Mouse (Mus musculus): Measurements from ENCODE around the gene Ldlr. TPM values are rescaled to one million over a fixed set of nuclear protein-coding genes. Genes with fewer than 3 reads are reported as not detected.
A peak's percentile ranks its signal among the peaks of the same experiment; 100 is the strongest.

Gene Ldlr
- polyA plus RNA-seq, 1 experiment from 2014 or later: 23.8 TPM

DNA sequence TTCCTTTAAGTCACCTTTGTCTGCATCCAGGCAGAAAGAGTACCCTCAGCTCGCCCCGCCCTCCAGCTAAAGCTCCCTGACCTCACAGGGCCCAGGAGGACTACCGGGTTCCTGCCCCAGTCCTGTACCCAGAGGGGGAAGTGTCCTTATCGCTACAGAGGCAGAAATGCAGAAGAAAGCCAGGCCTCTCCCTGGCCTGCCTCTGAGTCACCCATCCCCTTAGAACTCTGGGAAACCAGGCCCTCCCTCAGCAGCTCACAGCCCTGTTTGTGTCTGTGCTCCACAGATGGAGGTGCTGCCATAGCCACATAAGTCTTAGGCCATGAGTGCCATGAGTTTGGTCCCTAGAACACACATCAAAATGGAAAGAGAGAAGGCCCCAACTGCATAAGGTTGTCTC, 8.0 kb upstream of the Ldlr start:
- Histone ChIP-seq H3K27ac (ENCODE audit: low read length) (no peak overlapping the region), H3K9me3 (ENCODE audit: control insufficient read depth, low read depth, low read length) (no peaks in the 10 kb centered on the region), H3K4me2 (replicated peaks; ENCODE audit: low read depth, low read length) (no peak overlapping the region), H3K9ac (replicated peaks; ENCODE audit: low read depth, low read length) (no peak overlapping the region), H3K4me1 (ENCODE audit: control insufficient read depth, insufficient read depth, low read length) (no peaks in the 10 kb centered on the region), H3K27me3 (ENCODE audit: control insufficient read depth, insufficient read depth, low read length) (no peaks in the 10 kb centered on the region), H3K4me3 (ENCODE audit: low read depth, low read length) (no peak overlapping the region), H3K36me3 (ENCODE audit: control insufficient read depth, insufficient read depth, low read length) (no peaks in the 10 kb centered on the region)
- WGBS: 53% methylated on average over 4 of the region's 4 CpGs
- ATAC-seq (ENCODE audit: insufficient number of reproducible peaks, insufficient read depth, low FRiP score, low read depth): peak; percentile 92

DNA sequence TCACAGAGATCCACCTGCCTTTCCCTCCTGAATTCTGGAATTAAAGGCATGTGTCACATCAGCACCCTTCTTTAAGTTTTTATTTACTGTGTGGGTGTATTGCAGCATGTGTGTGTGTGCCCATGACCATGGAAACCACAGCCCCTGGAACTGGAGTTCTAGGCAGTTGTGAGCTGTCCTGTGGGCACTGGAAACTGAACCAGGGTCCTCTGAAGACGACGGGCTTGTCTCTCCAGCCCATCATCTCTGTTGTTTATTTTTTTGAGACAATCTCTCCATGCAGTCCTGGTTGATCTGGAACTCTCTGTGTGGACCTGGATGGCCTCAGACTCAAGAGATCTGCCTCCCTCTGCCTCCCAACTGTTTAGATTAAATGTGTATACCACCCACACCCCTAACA, 6.3 kb upstream of the Ldlr start:
- no peak overlapping the region for H3K4me2 ChIP-seq (replicated peaks; ENCODE audit: low read depth, low read length)
- no peaks in the 10 kb centered on the region for H3K36me3 ChIP-seq (ENCODE audit: control insufficient read depth, insufficient read depth, low read length)
- no peak for ATAC-seq (ENCODE audit: insufficient number of reproducible peaks, insufficient read depth, low FRiP score, low read depth)
- no peaks in the 10 kb centered on the region for H3K4me1 ChIP-seq (ENCODE audit: control insufficient read depth, insufficient read depth, low read length)
- H3K27me3 ChIP-seq (ENCODE audit: control insufficient read depth, insufficient read depth, low read length): no peaks in the 10 kb centered on the region
- no peak overlapping the region for H3K4me3 ChIP-seq (ENCODE audit: low read depth, low read length)
- H3K9ac ChIP-seq (replicated peaks; ENCODE audit: low read depth, low read length): no peak overlapping the region
- H3K27ac ChIP-seq (ENCODE audit: low read length): no peak overlapping the region
- H3K9me3 ChIP-seq (ENCODE audit: control insufficient read depth, low read depth, low read length): no peaks in the 10 kb centered on the region
- WGBS: 84% methylated on average over 2 of the region's 2 CpGs

DNA sequence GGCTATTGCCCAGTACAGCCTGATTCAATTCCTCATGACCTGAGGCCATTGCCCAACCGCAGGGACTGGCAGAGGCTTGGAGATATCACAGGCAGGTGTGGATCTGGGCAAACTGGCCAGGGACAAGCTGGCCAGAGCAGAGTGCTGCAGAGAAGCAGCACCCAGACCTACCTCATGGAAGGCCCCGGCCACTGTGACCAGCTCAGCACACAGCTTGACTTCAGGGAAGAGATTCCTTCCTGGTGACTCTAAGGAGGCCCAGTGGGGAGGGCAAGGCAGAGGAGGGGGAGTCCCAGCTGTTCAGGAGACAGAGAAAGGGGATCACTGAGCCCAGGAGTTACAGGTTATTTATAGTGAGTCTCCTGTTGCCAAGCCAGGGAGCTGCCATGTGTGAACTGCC, 2.2 kb upstream of the Ldlr start:
- H3K27ac ChIP-seq (ENCODE audit: low read length): no peak overlapping the region

DNA sequence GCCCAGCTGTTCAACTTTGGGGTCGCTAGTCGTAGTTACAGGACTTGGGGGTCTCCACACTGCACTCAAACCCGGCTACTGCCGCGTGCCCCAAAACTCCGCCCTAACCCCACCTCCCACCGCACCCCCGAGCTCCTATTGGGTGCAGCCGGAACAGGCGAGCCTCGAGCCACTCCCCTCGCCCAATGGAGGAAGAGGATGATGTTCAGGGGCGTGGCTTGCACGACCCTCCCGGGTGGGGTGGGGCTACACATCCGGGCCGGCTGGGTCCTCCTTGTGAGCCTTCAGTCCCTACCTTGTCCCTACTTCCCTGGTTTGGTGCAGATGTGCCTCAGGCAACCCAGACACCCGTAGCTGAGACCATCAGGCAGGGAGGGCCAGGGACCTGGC, 859 bp downstream of the Ldlr start:
- H3K36me3 ChIP-seq (ENCODE audit: control insufficient read depth, insufficient read depth, low read length): peaks cover 4% of the 10 kb centered on the region; the same call in 1 of the 2 replicates
- H3K27ac ChIP-seq (ENCODE audit: low read length): peak overlapping the region; percentile 92
- ATAC-seq (ENCODE audit: insufficient number of reproducible peaks, insufficient read depth, low FRiP score, low read depth): peak; percentile 94
- H3K4me1 ChIP-seq (ENCODE audit: control insufficient read depth, insufficient read depth, low read length): peaks cover 20% of the 10 kb centered on the region
- no peaks in the 10 kb centered on the region for H3K27me3 ChIP-seq (ENCODE audit: control insufficient read depth, insufficient read depth, low read length)
- peak overlapping the region; percentile 52 for H3K9ac ChIP-seq (replicated peaks; ENCODE audit: low read depth, low read length)
- under 1% methylated on average over 18 of the region's 18 CpGs for WGBS
- H3K4me2 ChIP-seq (replicated peaks; ENCODE audit: low read depth, low read length): peak overlapping the region; percentile 88
- H3K4me3 ChIP-seq (ENCODE audit: low read depth, low read length): peak overlapping the region; percentile 61
- no peaks in the 10 kb centered on the region for H3K9me3 ChIP-seq (ENCODE audit: control insufficient read depth, low read depth, low read length)

More for the DNA sequence above, 2.2 kb upstream of the Ldlr start:
- Histone ChIP-seq H3K9me3 (ENCODE audit: control insufficient read depth, low read depth, low read length) (no peaks in the 10 kb centered on the region), H3K27me3 (ENCODE audit: control insufficient read depth, insufficient read depth, low read length) (no peaks in the 10 kb centered on the region), H3K36me3 (ENCODE audit: control insufficient read depth, insufficient read depth, low read length) (no peaks in the 10 kb centered on the region), H3K4me3 (ENCODE audit: low read depth, low read length) (no peak overlapping the region), H3K4me2 (replicated peaks; ENCODE audit: low read depth, low read length) (no peak overlapping the region), H3K4me1 (ENCODE audit: control insufficient read depth, insufficient read depth, low read length) (peaks cover 14% of the 10 kb centered on the region), H3K9ac (replicated peaks; ENCODE audit: low read depth, low read length) (no peak overlapping the region)
- WGBS: 70% methylated on average over 2 of the region's 2 CpGs
- no peak for ATAC-seq (ENCODE audit: insufficient number of reproducible peaks, insufficient read depth, low FRiP score, low read depth)

DNA sequence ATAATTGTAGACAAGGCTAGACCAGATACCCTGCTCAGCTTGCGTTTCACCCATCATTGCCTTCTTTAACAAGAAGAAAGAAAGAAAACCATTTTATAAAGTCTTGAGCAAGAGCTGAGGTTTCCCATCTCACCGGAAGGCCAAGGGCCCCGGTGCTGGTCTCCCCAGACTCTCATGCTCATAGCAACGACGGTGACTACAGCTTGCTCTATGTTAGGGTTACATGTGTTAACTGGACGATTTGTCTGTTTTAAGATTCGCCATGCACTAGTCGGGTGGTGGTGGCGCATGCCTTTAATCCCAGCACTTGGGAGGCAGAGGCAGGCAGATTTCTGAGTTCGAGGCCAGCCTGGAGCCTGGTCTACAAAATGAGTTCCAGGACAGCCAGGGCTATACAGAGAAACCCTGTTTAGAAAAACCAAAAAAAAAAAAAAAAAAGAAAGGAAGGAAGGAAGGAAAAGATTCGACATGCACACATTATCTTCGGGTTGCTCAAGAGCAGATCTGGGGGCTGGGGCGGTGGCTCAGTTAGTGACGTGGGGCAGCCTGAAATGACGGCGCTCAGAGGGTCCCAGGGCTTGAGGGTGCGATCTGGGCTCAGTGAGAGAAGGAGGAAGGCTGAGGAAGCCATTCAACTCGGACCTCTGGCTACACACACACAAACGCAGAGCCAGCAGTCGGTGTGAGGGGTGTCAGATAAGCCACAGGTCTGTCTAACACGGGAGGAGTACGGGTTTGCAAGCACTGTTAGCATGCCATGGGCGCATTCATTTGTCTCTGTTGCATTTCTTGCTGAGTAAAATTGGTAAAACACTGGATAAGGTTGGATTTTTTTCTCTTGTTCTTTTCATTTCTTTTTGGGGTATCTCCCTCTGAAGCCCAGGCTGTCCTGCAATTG, 2.2 kb downstream of the Ldlr start:
- peaks cover 9% of the 10 kb centered on the region for H3K36me3 ChIP-seq (ENCODE audit: control insufficient read depth, insufficient read depth, low read length)
- H3K4me2 ChIP-seq (replicated peaks; ENCODE audit: low read depth, low read length): peak overlapping the region; percentile 88
- no peak for ATAC-seq (ENCODE audit: insufficient number of reproducible peaks, insufficient read depth, low FRiP score, low read depth)
- H3K9ac ChIP-seq (replicated peaks; ENCODE audit: low read depth, low read length): peak overlapping the region; percentile 25; the same call in 1 of the 2 replicates
- no peaks in the 10 kb centered on the region for H3K9me3 ChIP-seq (ENCODE audit: control insufficient read depth, low read depth, low read length)
- peaks cover 20% of the 10 kb centered on the region for H3K4me1 ChIP-seq (ENCODE audit: control insufficient read depth, insufficient read depth, low read length)
- whole genome bisulfite sequencing: 62% methylated on average over 23 of the region's 23 CpGs
- peak overlapping the region; percentile 61 for H3K4me3 ChIP-seq (ENCODE audit: low read depth, low read length)
- peak overlapping the region; percentile 52; the same call in 1 of the 2 replicates for H3K27ac ChIP-seq (ENCODE audit: low read length)
- H3K27me3 ChIP-seq (ENCODE audit: control insufficient read depth, insufficient read depth, low read length): no peaks in the 10 kb centered on the region

DNA sequence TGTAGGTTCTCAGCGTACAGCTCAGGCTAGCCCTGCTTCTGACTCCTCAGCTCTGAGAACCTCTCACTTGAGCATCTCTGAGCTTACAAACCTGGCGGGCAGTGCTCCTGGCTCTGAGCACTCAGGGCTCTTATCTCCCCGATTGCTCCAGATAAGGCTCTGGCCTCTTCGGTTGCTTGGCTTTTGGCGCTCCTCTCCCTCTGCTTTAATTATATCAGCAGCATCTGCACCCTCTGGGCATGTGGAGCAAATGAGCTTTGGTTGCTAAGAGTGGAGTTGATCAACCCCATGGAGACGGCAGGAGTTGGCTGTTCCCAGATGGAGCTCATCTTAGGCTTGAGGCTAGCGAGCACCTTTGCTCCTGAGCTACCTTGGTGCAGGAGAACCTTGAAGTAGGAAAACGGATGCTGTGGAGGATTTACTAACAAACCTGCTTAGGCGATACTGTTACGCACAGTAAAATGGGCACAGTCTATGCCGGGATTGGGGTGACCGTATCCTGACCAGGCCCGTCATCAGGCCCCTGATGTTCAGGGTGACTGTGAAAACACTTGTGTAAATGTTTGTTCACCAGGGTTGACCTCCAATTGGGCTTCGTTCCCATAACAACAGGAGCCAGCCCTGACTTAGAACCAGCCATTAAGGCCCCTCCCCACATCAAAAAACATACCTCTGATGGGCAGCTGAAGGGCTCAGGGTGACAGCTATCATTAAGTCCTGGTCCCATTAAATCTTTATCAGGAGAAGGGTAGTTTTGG, 3.1 kb downstream of the Ldlr start:
- ATAC-seq (ENCODE audit: insufficient number of reproducible peaks, insufficient read depth, low FRiP score, low read depth): no peak
- H3K4me2 ChIP-seq (replicated peaks; ENCODE audit: low read depth, low read length): peak overlapping the region; percentile 88
- no peak overlapping the region; the same call in 1 of the 2 replicates for H3K27ac ChIP-seq (ENCODE audit: low read length)
- H3K4me3 ChIP-seq (ENCODE audit: low read depth, low read length): peak overlapping the region; percentile 61; the same call in 1 of the 2 replicates
- H3K27me3 ChIP-seq (ENCODE audit: control insufficient read depth, insufficient read depth, low read length): no peaks in the 10 kb centered on the region
- H3K36me3 ChIP-seq (ENCODE audit: control insufficient read depth, insufficient read depth, low read length): peaks cover 9% of the 10 kb centered on the region
- peaks cover 20% of the 10 kb centered on the region for H3K4me1 ChIP-seq (ENCODE audit: control insufficient read depth, insufficient read depth, low read length)
- H3K9me3 ChIP-seq (ENCODE audit: control insufficient read depth, low read depth, low read length): no peaks in the 10 kb centered on the region
- 61% methylated on average over 14 of the region's 14 CpGs for WGBS
- peak overlapping the region; percentile 25; the same call in 1 of the 2 replicates for H3K9ac ChIP-seq (replicated peaks; ENCODE audit: low read depth, low read length)

DNA sequence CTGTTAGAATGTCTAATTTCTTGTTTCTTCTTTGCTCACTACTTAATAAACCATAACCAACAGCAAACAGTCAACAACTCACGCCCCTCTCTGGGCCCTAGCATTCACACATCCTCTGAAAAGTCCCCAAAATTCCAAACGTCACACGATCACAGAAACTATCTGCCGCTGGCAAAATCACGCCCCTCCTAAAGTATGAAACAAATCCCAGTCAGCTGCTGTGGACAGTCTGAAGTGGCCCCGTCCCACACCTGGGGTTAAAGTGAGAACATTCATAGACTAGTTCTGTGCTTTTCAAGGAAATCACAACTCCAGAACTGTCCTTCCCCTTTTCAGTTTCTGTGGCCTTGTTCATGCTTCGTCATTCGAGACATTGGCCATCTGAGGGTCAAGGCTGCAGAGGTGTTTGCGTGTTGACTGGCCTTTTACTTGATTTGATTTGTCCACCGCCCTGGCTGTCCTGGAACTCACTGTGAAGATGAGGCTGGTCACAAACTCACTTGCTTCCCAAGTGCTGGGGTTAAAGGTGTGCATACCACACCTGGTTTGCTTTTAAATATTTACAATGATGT, 5.1 kb downstream of the Ldlr start:
- no peak for ATAC-seq (ENCODE audit: insufficient number of reproducible peaks, insufficient read depth, low FRiP score, low read depth)
- H3K4me2 ChIP-seq (replicated peaks; ENCODE audit: low read depth, low read length): no peak overlapping the region
- H3K27ac ChIP-seq (ENCODE audit: low read length): no peak overlapping the region
- H3K36me3 ChIP-seq (ENCODE audit: control insufficient read depth, insufficient read depth, low read length): peaks cover 25% of the 10 kb centered on the region
- H3K4me1 ChIP-seq (ENCODE audit: control insufficient read depth, insufficient read depth, low read length): peaks cover 20% of the 10 kb centered on the region
- no peaks in the 10 kb centered on the region for H3K9me3 ChIP-seq (ENCODE audit: control insufficient read depth, low read depth, low read length)
- WGBS: 78% methylated on average over 10 of the region's 10 CpGs
- H3K9ac ChIP-seq (replicated peaks; ENCODE audit: low read depth, low read length): no peak overlapping the region
- H3K27me3 ChIP-seq (ENCODE audit: control insufficient read depth, insufficient read depth, low read length): no peaks in the 10 kb centered on the region
- H3K4me3 ChIP-seq (ENCODE audit: low read depth, low read length): no peak overlapping the region

DNA sequence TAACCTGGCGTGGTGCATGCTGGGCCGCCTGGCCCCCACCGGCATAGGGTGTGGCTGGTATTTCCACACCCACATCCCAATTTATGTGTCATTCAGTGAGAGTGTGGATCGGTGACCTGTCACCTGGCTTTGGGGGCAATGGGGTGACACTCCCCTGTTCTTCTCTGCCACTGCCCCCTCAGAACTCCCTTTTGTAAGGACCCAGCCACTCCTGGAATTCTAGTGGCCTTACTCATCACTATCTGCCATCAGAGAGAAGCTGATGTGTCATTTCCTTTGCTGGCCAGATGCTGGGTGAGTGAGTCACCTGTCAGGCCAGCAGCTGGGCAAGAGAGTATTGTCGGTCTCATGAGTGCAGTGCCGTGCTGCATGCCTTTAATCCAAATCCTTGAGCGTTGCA, 6.0 kb downstream of the Ldlr start:
- Histone ChIP-seq H3K36me3 (ENCODE audit: control insufficient read depth, insufficient read depth, low read length) (peaks cover 34% of the 10 kb centered on the region), H3K4me2 (replicated peaks; ENCODE audit: low read depth, low read length) (no peak overlapping the region), H3K27ac (ENCODE audit: low read length) (no peak overlapping the region), H3K9me3 (ENCODE audit: control insufficient read depth, low read depth, low read length) (no peaks in the 10 kb centered on the region), H3K9ac (replicated peaks; ENCODE audit: low read depth, low read length) (no peak overlapping the region), H3K4me1 (ENCODE audit: control insufficient read depth, insufficient read depth, low read length) (peaks cover 20% of the 10 kb centered on the region), H3K4me3 (ENCODE audit: low read depth, low read length) (no peak overlapping the region), H3K27me3 (ENCODE audit: control insufficient read depth, insufficient read depth, low read length) (no peaks in the 10 kb centered on the region)
- no peak for ATAC-seq (ENCODE audit: insufficient number of reproducible peaks, insufficient read depth, low FRiP score, low read depth)
- WGBS: 67% methylated on average over 7 of the region's 7 CpGs
